Mouse (Mus musculus) stomach, embryonic 14.5 days (tissue): ENCODE measurements around the gene Ctnna2. TPM values are rescaled to one million over a fixed set of nuclear protein-coding genes. Genes with fewer than 3 reads are reported as not detected.

Source experiments
- ATAC-seq: fragments of 200-750 bp; cut with Nextera tagmentation; 2 replicates; pipeline ENCODE4 v1.8.0; 2017; ENCODE audit warnings: low read depth, moderate TSS enrichment; ENCODE audit not compliant: insufficient number of reproducible peaks, insufficient read depth, low FRiP score
- H3K27ac ChIP-seq: fragments of 300-500 bp; sonication (generic); 2 replicates; pipeline ENCODE4 v1.5.1; 2014; ENCODE audit warnings: mild to moderate bottlenecking, low read length, moderate library complexity, mixed read lengths
- H3K27me3 ChIP-seq: fragments of 300-500 bp; sonication (generic); 2 replicates; pipeline ENCODE4 v1.6.1; 2014; ENCODE audit warnings: low read length, control low read depth, mixed read lengths; ENCODE audit not compliant: control insufficient read depth, insufficient read depth
- H3K36me3 ChIP-seq: fragments of 300-500 bp; sonication (generic); 2 replicates; pipeline ENCODE4 v1.6.1; 2014; ENCODE audit warnings: mild to moderate bottlenecking, control low read depth, low read length, moderate library complexity, mixed read lengths; ENCODE audit not compliant: control insufficient read depth, insufficient read depth
- H3K4me1 ChIP-seq: fragments of 300-500 bp; sonication (generic); 2 replicates; pipeline ENCODE4 v1.6.1; 2014; ENCODE audit warnings: low read length, control low read depth, mixed read lengths; ENCODE audit not compliant: control insufficient read depth, insufficient read depth
- H3K4me2 ChIP-seq: fragments of 300-500 bp; sonication (generic); replicated peaks from 2 replicates; pipeline ENCODE4 v1.6.1; 2014; ENCODE audit warnings: low read depth, low read length, control low read depth
- H3K4me3 ChIP-seq: fragments of 300-500 bp; sonication (generic); 2 replicates; pipeline ENCODE4 v1.5.1; 2014; ENCODE audit warnings: low read depth, low read length, control low read depth
- H3K9ac ChIP-seq: fragments of 300-500 bp; sonication (generic); replicated peaks from 2 replicates; pipeline ENCODE4 v1.6.1; 2014; ENCODE audit warnings: low read depth, mild to moderate bottlenecking, control low read depth, low read length, moderate library complexity, mixed read lengths
- H3K9me3 ChIP-seq: fragments of 300-500 bp; sonication (generic); 2 replicates; pipeline ENCODE4 v1.6.1; 2016; ENCODE audit warnings: low read depth, low read length, control low read depth; ENCODE audit not compliant: control insufficient read depth
- WGBS: fragments of 180-500 bp; shearing (Covaris S2); extraction: QIAGEN DNeasy Blood & Tissue Kit; methylation state at CpG from one replicate; pipeline ENCODE4 v1.1.7; 2014; 5-methylcytosine and 5-hydroxymethylcytosine counted together
- polyA plus RNA-seq: library from polyadenylated mRNA; unstranded; fragments of >200 nt; fragmentation: Nextera tagmentation; extraction: Ambion mirVana; gene quantifications from 2 replicates; pipeline ENCODE4 v1.2.1, GENCODE M21; 2014

Ctnna2 gene
- polyA plus RNA-seq, 1 experiment from 2014 or later, result 9.3 TPM

DNA sequence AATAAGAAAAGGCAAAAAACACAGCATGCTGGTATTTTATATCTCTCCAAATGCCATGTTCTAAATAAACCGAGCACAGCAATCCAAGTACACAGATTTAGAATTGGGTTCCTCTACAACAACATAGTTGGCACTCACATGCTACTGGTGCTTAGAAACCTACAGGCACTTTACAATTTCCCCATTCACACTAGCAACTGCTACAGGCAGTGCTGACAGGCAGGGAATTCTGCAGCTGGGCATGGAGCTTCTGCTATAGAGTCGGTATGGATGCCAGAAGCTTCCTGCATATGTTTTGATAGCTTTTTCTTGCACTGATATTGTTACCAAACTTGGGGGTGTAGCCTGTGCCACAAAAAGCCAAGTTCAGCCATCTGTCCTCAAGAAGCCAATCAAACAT is 131.8 kb downstream of the Ctnna2 start:
- Histone ChIP-seq H3K36me3 (no peaks in the 10 kb centered on the region), H3K4me3 (no peak overlapping the region), H3K4me1 (no peaks in the 10 kb centered on the region), H3K27ac (no peak overlapping the region), H3K9me3 (no peaks in the 10 kb centered on the region), H3K9ac (no peak overlapping the region), H3K27me3 (no peaks in the 10 kb centered on the region), H3K4me2 (no peak overlapping the region)
- WGBS, result 80% methylated on average over 2 of the region's 2 CpGs
- no peak for ATAC-seq

DNA sequence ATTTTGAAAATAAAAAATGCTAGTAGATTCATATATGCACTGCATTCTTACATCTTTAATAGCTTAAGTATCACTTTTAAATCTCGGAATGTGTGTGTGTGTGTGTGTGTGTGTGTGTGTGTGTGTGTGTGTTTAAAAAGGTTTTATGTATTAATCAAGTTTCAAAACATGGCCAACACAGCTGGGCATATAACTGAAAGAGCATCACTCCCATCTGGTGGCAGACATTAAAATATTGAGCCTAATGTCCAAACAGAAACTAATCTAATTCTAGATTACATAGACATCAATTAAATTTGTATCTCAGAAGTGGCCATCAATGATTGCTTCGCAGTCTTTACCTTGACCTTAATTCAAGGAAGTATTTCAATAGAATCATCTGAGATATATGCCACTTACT is 140.4 kb downstream of the Ctnna2 start:
- H3K4me3 ChIP-seq, result no peak overlapping the region
- H3K9me3 ChIP-seq, result no peaks in the 10 kb centered on the region
- no peak for ATAC-seq
- no peaks in the 10 kb centered on the region for H3K36me3 ChIP-seq
- WGBS, result 69% methylated on average over 2 of the region's 2 CpGs
- no peak overlapping the region for H3K27ac ChIP-seq
- H3K27me3 ChIP-seq, result no peaks in the 10 kb centered on the region
- no peak overlapping the region for H3K9ac ChIP-seq
- no peaks in the 10 kb centered on the region for H3K4me1 ChIP-seq
- no peak overlapping the region for H3K4me2 ChIP-seq

DNA sequence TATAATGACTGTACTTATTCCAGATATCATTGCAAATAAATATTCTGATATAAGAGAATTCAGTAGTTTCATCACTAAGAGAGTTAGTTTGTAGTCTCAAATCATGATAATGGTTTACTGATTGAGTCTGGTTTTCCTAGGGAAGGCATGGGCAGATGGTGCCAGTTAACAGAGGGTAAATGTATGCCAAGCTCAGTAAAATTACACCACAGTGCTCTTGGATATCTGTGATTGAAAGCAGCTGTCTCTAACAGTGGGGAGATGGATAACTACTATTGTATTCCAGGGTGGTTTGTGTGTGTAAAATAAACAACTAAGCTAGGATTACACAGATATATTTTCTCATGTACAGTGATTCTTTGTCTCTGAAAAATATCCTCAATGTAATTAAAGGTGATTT is 140.8 kb downstream of the Ctnna2 start:
- H3K27ac ChIP-seq, result no peak overlapping the region
- no peak overlapping the region for H3K4me2 ChIP-seq
- no peaks in the 10 kb centered on the region for H3K4me1 ChIP-seq
- no peak for ATAC-seq
- H3K9me3 ChIP-seq, result no peaks in the 10 kb centered on the region
- no peaks in the 10 kb centered on the region for H3K36me3 ChIP-seq
- H3K4me3 ChIP-seq, result no peak overlapping the region
- H3K9ac ChIP-seq, result no peak overlapping the region
- H3K27me3 ChIP-seq, result no peaks in the 10 kb centered on the region

DNA sequence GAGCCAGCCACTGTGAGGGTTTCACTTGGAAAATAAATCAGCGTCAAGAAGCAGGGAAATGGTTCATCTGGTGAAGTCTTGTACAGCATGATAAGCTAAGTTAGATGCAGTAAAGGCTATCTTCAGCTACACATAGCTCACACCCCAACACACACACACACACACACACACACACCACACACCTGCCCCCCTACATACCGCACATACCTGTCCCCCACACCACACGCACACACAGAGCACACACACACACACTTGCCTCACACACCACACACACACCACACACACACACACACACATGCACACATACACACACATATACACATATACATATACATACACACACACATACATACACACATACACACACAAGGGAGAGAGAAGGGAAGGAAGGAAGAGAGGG is 142.0 kb downstream of the Ctnna2 start:
- no peak overlapping the region for H3K9ac ChIP-seq
- ATAC-seq, result no peak
- no peaks in the 10 kb centered on the region for H3K27me3 ChIP-seq
- no peaks in the 10 kb centered on the region for H3K9me3 ChIP-seq
- no peak overlapping the region for H3K4me3 ChIP-seq
- H3K4me2 ChIP-seq, result no peak overlapping the region
- H3K36me3 ChIP-seq, result no peaks in the 10 kb centered on the region
- H3K27ac ChIP-seq, result no peak overlapping the region
- no peaks in the 10 kb centered on the region for H3K4me1 ChIP-seq
- 87% methylated on average over 3 of the region's 3 CpGs for WGBS

DNA sequence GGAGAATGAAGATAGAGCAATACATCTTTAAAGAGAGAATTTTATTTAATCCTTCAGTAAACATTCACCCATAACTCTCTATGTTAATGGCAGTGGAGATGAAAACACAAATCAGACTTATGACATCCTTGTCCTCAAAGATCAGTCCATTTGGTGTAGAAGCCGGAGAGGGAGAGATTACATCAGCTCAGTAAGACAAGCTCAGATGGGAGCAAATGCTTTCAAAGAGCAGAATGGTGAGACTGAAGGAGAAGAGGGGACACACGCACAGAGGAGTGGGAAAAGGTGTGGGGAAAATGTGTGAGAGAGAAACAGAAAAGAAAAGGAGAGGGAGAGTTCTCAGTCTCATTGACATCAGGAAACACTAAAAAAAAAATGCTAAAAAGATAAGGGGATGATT is 144.8 kb downstream of the Ctnna2 start:
- Histone ChIP-seq H3K27ac (no peak overlapping the region), H3K9me3 (no peaks in the 10 kb centered on the region), H3K4me1 (no peaks in the 10 kb centered on the region), H3K9ac (no peak overlapping the region), H3K36me3 (no peaks in the 10 kb centered on the region), H3K27me3 (no peaks in the 10 kb centered on the region), H3K4me2 (no peak overlapping the region), H3K4me3 (no peak overlapping the region)
- no peak for ATAC-seq
- WGBS, result 51% methylated on average over 2 of the region's 2 CpGs

DNA sequence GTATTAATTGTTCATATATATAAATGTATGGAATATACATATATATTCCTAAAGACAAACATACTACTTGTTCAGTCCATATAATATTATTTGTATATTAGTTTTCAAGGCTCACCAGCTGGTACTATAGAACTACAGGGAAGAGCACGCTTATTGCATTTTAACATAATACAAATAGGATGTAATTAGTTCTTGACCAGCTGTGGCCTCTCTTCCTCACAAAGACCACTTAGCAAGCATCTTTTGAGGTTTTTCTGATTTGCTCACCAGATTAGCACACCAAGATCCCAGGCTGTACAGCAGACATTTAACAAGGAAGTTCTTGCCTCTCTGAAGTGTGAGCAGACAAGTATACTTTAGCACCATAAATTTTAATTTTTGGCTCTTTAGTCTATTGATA is 152.0 kb downstream of the Ctnna2 start:
- 65% methylated on average over 1 of the region's 1 CpGs for WGBS

DNA sequence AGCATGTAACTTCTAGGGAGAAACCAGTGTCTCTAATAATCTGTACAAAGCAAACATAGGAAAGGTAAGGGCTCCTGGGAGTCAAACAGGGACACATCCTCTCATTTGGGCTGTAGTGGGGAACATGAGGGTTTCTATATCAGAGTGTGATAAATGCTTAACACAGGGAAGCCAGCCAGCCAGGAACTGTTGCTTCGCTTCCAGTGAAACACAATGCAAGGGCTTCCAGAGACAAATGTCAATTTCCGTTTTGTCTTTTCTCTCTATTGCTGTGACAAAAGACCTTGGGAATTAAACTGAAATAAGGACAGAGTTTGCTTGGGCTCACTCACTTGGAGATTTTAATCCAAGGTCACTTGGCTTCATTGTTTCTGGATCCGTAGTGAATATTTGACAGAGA is 162.4 kb downstream of the Ctnna2 start:
- no peak overlapping the region for H3K4me3 ChIP-seq
- no peaks in the 10 kb centered on the region for H3K27me3 ChIP-seq
- no peaks in the 10 kb centered on the region for H3K4me1 ChIP-seq
- no peak overlapping the region for H3K9ac ChIP-seq
- 66% methylated on average over 3 of the region's 3 CpGs for WGBS
- H3K9me3 ChIP-seq, result no peaks in the 10 kb centered on the region
- no peaks in the 10 kb centered on the region for H3K36me3 ChIP-seq
- H3K27ac ChIP-seq, result no peak overlapping the region
- H3K4me2 ChIP-seq, result no peak overlapping the region
- no peak for ATAC-seq

More for the DNA sequence above, 152.0 kb downstream of the Ctnna2 start:
- Histone ChIP-seq H3K4me3 (no peak overlapping the region), H3K36me3 (no peaks in the 10 kb centered on the region), H3K9me3 (no peaks in the 10 kb centered on the region), H3K4me2 (no peak overlapping the region), H3K4me1 (no peaks in the 10 kb centered on the region), H3K27me3 (no peaks in the 10 kb centered on the region), H3K9ac (no peak overlapping the region), H3K27ac (no peak overlapping the region)
- no peak for ATAC-seq

DNA sequence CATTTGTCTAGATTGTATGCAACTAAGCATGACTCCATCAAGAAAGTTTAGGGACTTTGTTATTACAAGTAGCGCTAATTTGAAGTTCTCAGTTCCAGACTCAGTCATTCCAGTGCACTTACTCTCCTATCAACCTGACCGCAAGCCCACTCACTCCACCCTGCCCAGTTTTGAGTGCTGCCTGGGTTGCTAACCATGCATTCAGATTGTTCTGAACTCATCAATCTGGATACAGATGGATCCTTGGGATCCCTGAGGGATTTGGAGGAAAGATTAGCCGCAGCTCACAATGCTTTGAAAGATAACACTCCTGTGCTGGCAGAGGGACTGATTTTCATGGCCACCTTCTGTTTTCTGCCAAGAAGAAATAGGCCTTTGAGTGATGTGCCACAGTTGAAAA is 168.5 kb downstream of the Ctnna2 start:
- no peaks in the 10 kb centered on the region for H3K36me3 ChIP-seq
- H3K27ac ChIP-seq, result no peak overlapping the region
- ATAC-seq, result no peak
- H3K9ac ChIP-seq, result no peak overlapping the region
- WGBS, result 89% methylated on average over 3 of the region's 3 CpGs
- H3K4me3 ChIP-seq, result no peak overlapping the region
- no peak overlapping the region for H3K4me2 ChIP-seq
- H3K4me1 ChIP-seq, result no peaks in the 10 kb centered on the region
- no peaks in the 10 kb centered on the region for H3K27me3 ChIP-seq
- no peaks in the 10 kb centered on the region for H3K9me3 ChIP-seq

DNA sequence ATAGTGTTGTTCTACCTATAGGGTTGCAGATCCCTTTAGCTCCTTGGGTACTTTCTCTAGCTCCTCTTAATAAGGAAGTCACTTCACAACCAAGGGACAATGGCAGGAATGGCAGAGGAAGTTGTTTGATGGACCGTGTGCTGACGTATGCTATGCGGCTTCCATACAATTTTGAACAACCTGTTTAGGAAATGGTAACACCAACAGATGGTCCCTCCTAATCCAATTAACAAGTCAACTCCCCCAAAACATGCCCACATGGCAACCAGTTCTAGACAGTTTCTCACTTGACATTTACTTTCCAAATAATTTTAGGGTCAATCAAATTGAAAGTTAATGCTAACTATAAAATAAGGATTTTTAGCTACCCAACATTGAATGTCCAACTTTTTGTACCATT is 176.9 kb downstream of the Ctnna2 start:
- Histone ChIP-seq H3K4me3 (no peak overlapping the region), H3K27ac (no peak overlapping the region), H3K27me3 (no peaks in the 10 kb centered on the region), H3K4me1 (no peaks in the 10 kb centered on the region), H3K36me3 (no peaks in the 10 kb centered on the region), H3K9ac (no peak overlapping the region), H3K9me3 (no peaks in the 10 kb centered on the region), H3K4me2 (no peak overlapping the region)
- 91% methylated on average over 3 of the region's 3 CpGs for WGBS
- no peak for ATAC-seq
